Mouse (Mus musculus) v-Abl transformed pro-B cells (cell line): ENCODE measurements at regions not wholly inside any gene's neighbourhood (a gene's known extent, or its start where the extent isn't known, plus 50 kb on each side); places are given as distances from the start of the nearest gene placed in this dataset.
"Not testable (repeated sequence)": the region's sequence is repeated elsewhere in the genome, so short reads cannot be mapped to it uniquely, and the experiment has no call there.

ENCODE experiments used
- in situ Hi-C, 2 experiments: fragments of 400-800 bp; cut with MboI; formaldehyde crosslinking; loops; one replicate each; pipeline ENCODE4 v1.15.1; 2025; ENCODE audit not compliant: unreplicated experiment in 2 of 2

- in situ Hi-C loops, result no loop called here
Measured at GRCm38 (mm10) chr7:138503016-138503415, 105.5 kb upstream of the Tcerg1l start.

GRCm38 (mm10) chr7:138501347-138502014, 104.0 kb upstream of the Tcerg1l start:
- in situ Hi-C loops, result no loop called here

GRCm38 (mm10) chr7:138497771-138498170, 100.2 kb upstream of the Tcerg1l start:
- in situ Hi-C loops, result no loop called here

- in situ Hi-C loops, result no loop called here
Measured at GRCm38 (mm10) chr7:138497202-138497601, 99.7 kb upstream of the Tcerg1l start.

GRCm38 (mm10) chr7:138493661-138494060, 96.1 kb upstream of the Tcerg1l start:
- in situ Hi-C loops, result no loop called here

GRCm38 (mm10) chr7:138492261-138492660, 94.7 kb upstream of the Tcerg1l start:
- in situ Hi-C loops, result no loop called here

GRCm38 (mm10) chr7:138489471-138489870, 91.9 kb upstream of the Tcerg1l start:
- in situ Hi-C loops, result no loop called here

- in situ Hi-C loops, result no loop called here
Measured at GRCm38 (mm10) chr7:138488201-138488720, 90.7 kb upstream of the Tcerg1l start.

GRCm38 (mm10) chr7:138472891-138473455, 75.4 kb upstream of the Tcerg1l start:
- in situ Hi-C loops, result no loop called here

GRCm38 (mm10) chr7:138472371-138472770, 74.8 kb upstream of the Tcerg1l start:
- in situ Hi-C loops, result no loop called here

- in situ Hi-C loops, result no loop called here
Measured at GRCm38 (mm10) chr7:138469211-138469610, 71.7 kb upstream of the Tcerg1l start.

- in situ Hi-C loops, result no loop called here
Measured at GRCm38 (mm10) chr7:138468436-138468835, 70.9 kb upstream of the Tcerg1l start.

GRCm38 (mm10) chr7:138467981-138468380, 70.5 kb upstream of the Tcerg1l start:
- in situ Hi-C loops, result no loop called here

- in situ Hi-C loops, result no loop called here
Measured at GRCm38 (mm10) chr7:138467386-138467785, 69.9 kb upstream of the Tcerg1l start.

- in situ Hi-C loops, result no loop called here
Measured at GRCm38 (mm10) chr7:138457964-138458363, 60.4 kb upstream of the Tcerg1l start.

- in situ Hi-C loops, result no loop called here
Measured at GRCm38 (mm10) chr7:138455371-138455770, 57.8 kb upstream of the Tcerg1l start.

GRCm38 (mm10) chr7:138454498-138455225, 57.1 kb upstream of the Tcerg1l start:
- in situ Hi-C loops, result not testable (repeated sequence)

GRCm38 (mm10) chr7:138451321-138451720, 53.8 kb upstream of the Tcerg1l start:
- in situ Hi-C loops, result no loop called here

- in situ Hi-C loops, result loop anchor here in 1 of 2 experiments (25.0 kb wide), 1 partner anchor 961 kb away; no protein-coding TSS in a partner anchor
Measured at GRCm38 (mm10) chr7:138448519-138448918, 51.0 kb upstream of the Tcerg1l start.
